In the genomic region with DNA sequence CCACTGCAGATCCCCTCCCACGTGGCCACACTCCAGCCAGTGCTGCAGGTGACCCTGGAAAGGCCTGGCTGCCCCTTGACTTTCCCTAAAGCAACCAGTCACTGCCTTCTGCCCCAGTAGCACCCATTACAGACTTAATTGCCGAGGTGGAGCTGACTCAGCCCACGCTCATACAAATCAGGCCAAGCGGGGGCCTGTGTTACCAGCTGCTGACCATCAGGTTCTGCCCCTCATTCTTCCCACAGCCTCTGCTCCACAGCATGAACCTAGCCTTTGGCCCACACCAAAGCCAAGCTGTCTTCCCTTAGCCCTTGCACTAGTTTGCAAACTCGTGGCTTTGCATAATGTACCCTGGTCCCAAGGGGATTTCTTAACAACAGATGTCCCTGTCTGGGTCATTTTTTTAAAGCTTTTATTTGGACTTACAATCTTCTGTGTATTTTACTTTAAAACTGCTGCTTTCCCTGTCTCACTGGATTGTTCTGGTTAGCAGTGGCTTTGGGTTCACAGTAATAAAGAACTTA, we compare ENCODE assay signal across 19 mouse cellular contexts. TPM values are rescaled to one million over a fixed set of nuclear protein-coding genes. Genes with fewer than 3 reads are reported as not detected.
DNase-seq lines count a peak whose midpoint lies in the region; ATAC-seq lines count a peak whose summit lies in the region.
"Had no signal": no experiment of that assay in that cellular context is flagged by ENCODE, and none has a peak within 500 bp of the region (broad histone marks: within the 10 kb centered on the region; RNA-seq: fewer than 3 reads in every experiment).

No protein-coding gene starts in this region.

- no peak for ATAC-seq in intestine, embryonic 16.5 days
- ATAC-seq: CD4-positive, CD25-positive, alpha-beta regulatory T cell, adult 4 months; forebrain, postnatal 0 days; hindbrain, postnatal 0 days; intestine, embryonic 15.5 days; midbrain, embryonic 15.5 days had no signal

- no peak overlapping the region for H3K27ac ChIP-seq in intestine, embryonic 16.5 days (ENCODE audit: low read length)
- H3K27ac ChIP-seq: embryonic facial prominence, embryonic 10.5 days; embryonic facial prominence, embryonic 15.5 days; forebrain, embryonic 12.5 days; heart, embryonic 13.5 days; hindbrain, postnatal 0 days; intestine, embryonic 15.5 days; liver, embryonic 14.5 days; midbrain, embryonic 15.5 days had no signal

- H3K4me2 ChIP-seq in intestine, embryonic 16.5 days (ENCODE audit: low read depth, low read length), result no peak overlapping the region
- H3K4me2 ChIP-seq: embryonic facial prominence, embryonic 15.5 days; forebrain, embryonic 12.5 days; heart, embryonic 13.5 days; intestine, embryonic 15.5 days; lung, embryonic 14.5 days; midbrain, embryonic 15.5 days had no signal

- no peaks in the 10 kb centered on the region for H3K4me1 ChIP-seq in intestine, embryonic 16.5 days (ENCODE audit: control insufficient read depth, insufficient read depth, low read length)
- H3K4me1 ChIP-seq: embryonic facial prominence, embryonic 10.5 days; embryonic facial prominence, embryonic 15.5 days; forebrain, embryonic 12.5 days; heart, embryonic 13.5 days; intestine, embryonic 15.5 days; midbrain, embryonic 15.5 days had no signal

- no peak overlapping the region for H3K9ac ChIP-seq in intestine, embryonic 16.5 days (ENCODE audit: low read depth, low read length)
- H3K9ac ChIP-seq: embryonic facial prominence, embryonic 15.5 days; forebrain, embryonic 12.5 days; forebrain, postnatal 0 days; heart, embryonic 13.5 days; intestine, embryonic 15.5 days; liver, embryonic 14.5 days; lung, embryonic 14.5 days; midbrain, embryonic 15.5 days had no signal

- peak; percentile 32 to 73 for DNase-seq in adrenal gland, adult (ENCODE audit: inconsistent age in 2 of 2, low spot score in 1 of 2)
- no peak for DNase-seq in adrenal gland, postnatal 4 days (ENCODE audit: low spot score in 2 of 2)
- peak; percentile 43 for DNase-seq in 3T3-L1 (ENCODE audit: low read depth, low spot score)
- peak; percentile 30 for DNase-seq in MN1 (ENCODE audit: low spot score)
- DNase-seq in adrenal gland, postnatal 14 days, result peak; percentile 66
- no peak for DNase-seq in spleen, adult 18-20 months
- no peak for DNase-seq in layer of hippocampus, adult 9-11 months

- WGBS in intestine, embryonic 16.5 days, result 82% methylated on average over 5 of the region's 5 CpGs

- no peak overlapping the region for H3K4me3 ChIP-seq in intestine, embryonic 16.5 days (ENCODE audit: low read length)
- H3K4me3 ChIP-seq: embryonic facial prominence, embryonic 10.5 days; embryonic facial prominence, embryonic 15.5 days; forebrain, embryonic 12.5 days; heart, embryonic 13.5 days; intestine, embryonic 15.5 days; midbrain, embryonic 15.5 days had no signal

- H3K9me3 ChIP-seq in intestine, embryonic 16.5 days (ENCODE audit: control insufficient read depth, low read length), result no peaks in the 10 kb centered on the region
- H3K9me3 ChIP-seq: embryonic facial prominence, embryonic 10.5 days; embryonic facial prominence, embryonic 15.5 days; forebrain, embryonic 12.5 days; heart, embryonic 13.5 days; intestine, embryonic 15.5 days; midbrain, embryonic 15.5 days had no signal

- H3K27me3 ChIP-seq in intestine, embryonic 16.5 days (replicated peaks; ENCODE audit: control insufficient read depth, insufficient read depth, low read length), result no peaks in the 10 kb centered on the region
- H3K27me3 ChIP-seq: embryonic facial prominence, embryonic 15.5 days; forebrain, embryonic 12.5 days; heart, embryonic 13.5 days; intestine, embryonic 15.5 days; midbrain, embryonic 15.5 days had no signal

- H3K36me3 ChIP-seq in intestine, embryonic 16.5 days (ENCODE audit: control insufficient read depth, insufficient read depth, low read length), result peaks cover 7% of the 10 kb centered on the region

RNA-seq across cellular contexts. Expression of a gene that starts 18.1 kb away (rescaled TPM):
- total RNA-seq in adrenal gland, postnatal 4 days (2021), result 100 to 1,000 TPM; 193 to 223 TPM
- 704 and 811 TPM in 2 replicates for total RNA-seq in adrenal gland, postnatal 14 days (2021)
- 199 and 213 TPM in 2 replicates for polyA plus RNA-seq in intestine, embryonic 16.5 days (2015; fragmentation: Nextera tagmentation; extraction: Ambion mirVana)

RNA-seq across cellular contexts. Expression of a gene that starts 44.2 kb away (rescaled TPM):
- total RNA-seq in adrenal gland, postnatal 4 days (2021), result 10 to 100 TPM; 10.4 to 12.2 TPM
- total RNA-seq in adrenal gland, postnatal 14 days (2021), result 96.9 and 114 TPM in 2 replicates
- polyA plus RNA-seq in intestine, embryonic 16.5 days (2015; fragmentation: Nextera tagmentation; extraction: Ambion mirVana), result 6.6 and 7.2 TPM in 2 replicates

RNA-seq across cellular contexts. Expression of a gene that starts 57.5 kb away (rescaled TPM):
- 100 to 1,000 TPM; 288 to 304 TPM for total RNA-seq in adrenal gland, postnatal 4 days (2021)
- 68.3 and 86.2 TPM in 2 replicates for total RNA-seq in adrenal gland, postnatal 14 days (2021)
- 0.15 and 0.91 TPM in 2 replicates for polyA plus RNA-seq in intestine, embryonic 16.5 days (2015; fragmentation: Nextera tagmentation; extraction: Ambion mirVana)

Comparison
In these comparisons a context has a peak if more than half of its experiments do, and no peak if none do; other contexts are left out.
1. DNase-seq: peak in adrenal gland, adult (2 of 2), 3T3-L1 (single experiment), MN1 (single experiment) and adrenal gland, postnatal 14 days (single experiment); none in adrenal gland, postnatal 4 days (0 of 2), spleen, adult 18-20 months (0 of 2) and layer of hippocampus, adult 9-11 months (single experiment).